Mouse (Mus musculus) erythroblast, adult 5-6 weeks (primary cell): Measurements from ENCODE around the gene Ubl3. TPM values are rescaled to one million over a fixed set of nuclear protein-coding genes. Genes with fewer than 3 reads are reported as not detected.

ENCODE experiments used
- ATAC-seq: replicated peaks from 2 replicates; pipeline ENCODE4 v1.8.0; 2016; ENCODE audit warnings: moderate number of reproducible peaks, mild to moderate bottlenecking, moderate TSS enrichment, inconsistent platforms; ENCODE audit not compliant: poor library complexity, low FRiP score, severe bottlenecking
- total RNA-seq, 2 experiments: library from RNA; stranded (forward) in 1 of 2; stranded (reverse) in 1 of 2; fragments of 150-400 nt in 1 of 2; fragments of 200-764, 138-1000 nt in 1 of 2; gene quantifications; 2 replicates each; pipeline versions ENCODE4 v1.2.3 to v1.2.4; 2015 to 2017; ENCODE audit warnings: low replicate concordance in 2 of 2

Ubl3 gene
- total RNA-seq, 2 experiments from 2014 or later, result 12.9 to 21.5 TPM

DNA sequence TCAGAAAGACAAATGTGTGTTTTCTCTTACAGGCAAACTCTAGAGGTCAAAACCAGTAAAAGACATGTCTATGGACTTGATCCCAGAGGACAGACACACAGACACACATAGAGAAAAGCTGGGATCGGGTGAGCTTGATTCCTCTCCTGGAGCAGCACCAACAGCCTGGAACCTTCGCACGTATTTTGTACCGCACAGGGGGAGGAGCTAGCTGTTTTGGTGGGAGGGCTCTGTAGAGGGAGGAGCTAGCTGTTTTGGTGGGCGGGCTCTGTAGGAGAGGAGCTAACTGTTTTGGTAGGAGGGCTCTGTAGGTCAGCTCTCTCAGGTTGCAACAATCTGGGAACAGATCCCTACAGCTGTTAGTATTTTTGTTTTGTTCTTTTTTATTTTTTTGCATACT lies 58.3 kb downstream of the Ubl3 start:
- no peak for ATAC-seq

DNA sequence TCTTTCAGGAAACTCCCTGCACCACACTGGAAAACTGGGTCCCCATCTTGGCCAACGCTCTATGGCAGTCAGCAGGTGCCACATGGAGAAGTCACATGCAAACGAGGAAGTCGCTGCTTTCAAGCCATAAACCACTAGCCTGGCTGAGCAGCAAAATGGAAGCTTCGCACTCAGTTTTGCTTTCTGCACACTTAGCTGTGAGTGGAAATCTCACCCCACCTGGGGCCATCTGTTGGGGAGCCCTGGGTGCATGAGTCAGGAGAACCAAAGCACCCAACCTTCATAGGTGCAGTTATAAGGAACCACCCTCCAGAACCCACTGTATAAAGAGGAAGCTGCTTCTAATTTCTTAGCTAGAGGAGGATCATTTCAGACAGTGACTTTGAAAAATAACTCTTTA lies 59.6 kb downstream of the Ubl3 start:
- no peak for ATAC-seq

GRCm38 (mm10) chr5:148490391-148490790 lies 62.2 kb downstream of the Ubl3 start:
- no peak for ATAC-seq

DNA sequence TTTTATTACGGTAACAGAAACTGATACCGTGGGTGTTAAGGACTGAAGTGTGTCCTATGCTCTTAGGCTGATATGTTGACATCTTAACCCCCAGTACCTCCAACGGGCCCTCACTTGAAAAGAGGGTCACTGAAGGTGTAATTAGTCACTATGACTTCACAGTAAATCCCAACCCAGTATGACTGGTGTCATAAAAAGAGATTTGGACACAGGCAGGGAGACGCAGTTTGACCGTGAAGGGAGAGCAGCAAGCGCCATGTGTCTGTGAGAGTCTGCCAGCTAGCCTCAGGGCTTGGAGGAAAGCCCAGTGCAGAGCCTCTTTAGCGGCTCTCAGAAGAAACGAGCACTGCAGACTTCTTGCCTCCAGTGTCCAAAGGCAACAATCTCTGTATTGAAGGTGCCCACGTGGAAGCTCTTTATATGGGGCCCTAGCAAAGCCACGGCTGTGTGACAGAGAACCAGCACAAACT lies 62.8 kb downstream of the Ubl3 start:
- no peak for ATAC-seq

DNA sequence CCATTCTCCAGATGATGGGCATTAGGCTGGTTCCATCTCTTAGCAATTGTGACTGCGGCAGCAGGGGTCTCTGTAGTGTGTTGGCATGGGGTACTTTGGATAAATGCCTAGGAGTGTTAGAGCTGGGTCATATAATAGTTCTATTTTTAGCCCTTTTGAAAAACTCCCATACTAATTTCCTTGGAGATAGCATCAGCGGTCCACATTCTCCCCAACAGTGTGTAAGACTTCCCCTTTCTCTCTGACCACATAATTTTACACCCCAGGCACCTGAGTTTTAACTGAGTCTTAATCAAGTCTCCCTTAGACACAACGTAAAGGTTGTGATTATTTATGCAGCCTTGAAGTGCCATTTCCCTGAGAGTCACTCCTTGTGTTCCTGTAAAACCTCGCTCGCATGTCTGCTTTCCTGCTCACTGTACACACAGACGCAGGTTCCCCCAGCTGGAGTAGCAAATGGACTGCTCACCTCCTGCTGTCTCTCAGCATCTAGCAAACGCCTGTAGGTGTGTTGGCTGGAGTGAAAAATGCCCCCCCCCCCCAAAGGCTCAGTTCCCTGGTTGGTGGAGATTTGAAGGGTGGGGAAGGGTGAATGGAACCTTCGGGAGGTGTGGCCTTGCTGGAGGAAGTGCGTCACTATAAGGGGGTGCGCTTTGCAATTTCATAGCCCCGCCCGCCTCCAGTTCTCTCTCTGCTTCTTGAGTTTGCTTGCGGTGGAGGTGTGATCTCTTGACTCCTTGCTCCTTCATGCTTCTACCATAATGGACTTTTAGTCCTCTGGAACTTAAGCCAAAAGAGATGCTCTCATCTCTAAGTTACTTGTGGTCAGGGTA lies 63.5 kb downstream of the Ubl3 start:
- ATAC-seq, result no peak

- ATAC-seq, result no peak
These were observed 66.4 kb downstream of the Ubl3 start for GRCm38 (mm10) chr5:148486202-148486601.

GRCm38 (mm10) chr5:148481745-148482144 lies 70.8 kb downstream of the Ubl3 start:
- no peak for ATAC-seq

DNA sequence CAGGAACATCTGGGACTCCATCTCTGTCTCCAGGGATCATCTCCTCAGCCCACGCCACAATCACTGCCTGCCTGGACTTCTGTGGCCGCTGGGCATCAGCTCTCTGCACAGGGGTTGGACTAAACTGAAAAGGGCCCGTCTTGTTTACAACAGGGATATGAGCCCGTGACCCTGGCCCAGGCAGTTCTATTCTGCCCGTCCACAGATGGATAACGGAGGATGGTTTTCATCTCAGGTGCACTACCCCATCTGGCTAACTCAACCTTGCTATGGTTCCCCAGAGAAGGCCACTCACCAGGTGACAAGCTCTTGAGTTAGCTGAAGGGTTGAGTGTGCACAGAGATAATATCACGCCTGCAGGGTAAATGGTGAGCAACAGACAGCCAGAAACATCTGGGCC lies 78.2 kb downstream of the Ubl3 start:
- no peak for ATAC-seq

GRCm38 (mm10) chr5:148468626-148469441 lies 83.8 kb downstream of the Ubl3 start:
- no peak for ATAC-seq

GRCm38 (mm10) chr5:148466933-148467607 lies 85.5 kb downstream of the Ubl3 start:
- ATAC-seq, result no peak

DNA sequence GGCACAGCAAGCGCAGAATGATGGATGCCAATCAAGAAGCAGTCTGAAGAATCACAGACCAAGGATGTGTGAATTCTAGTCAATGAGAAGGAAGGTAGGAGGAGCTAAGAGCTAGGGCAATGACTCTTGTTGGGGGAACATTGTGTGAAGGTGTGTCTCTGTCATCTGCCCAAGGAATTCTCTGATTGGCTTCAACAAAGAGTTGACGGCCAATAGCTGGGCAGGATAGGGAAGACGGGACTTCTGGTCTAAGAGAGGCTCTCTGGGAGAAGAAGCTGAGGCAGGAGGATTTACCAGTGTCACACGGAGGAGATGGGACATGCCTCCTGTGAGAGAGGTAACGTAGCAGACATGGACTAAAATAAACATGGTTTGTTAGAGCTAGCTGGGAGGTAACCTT lies 86.5 kb downstream of the Ubl3 start:
- ATAC-seq, result no peak

DNA sequence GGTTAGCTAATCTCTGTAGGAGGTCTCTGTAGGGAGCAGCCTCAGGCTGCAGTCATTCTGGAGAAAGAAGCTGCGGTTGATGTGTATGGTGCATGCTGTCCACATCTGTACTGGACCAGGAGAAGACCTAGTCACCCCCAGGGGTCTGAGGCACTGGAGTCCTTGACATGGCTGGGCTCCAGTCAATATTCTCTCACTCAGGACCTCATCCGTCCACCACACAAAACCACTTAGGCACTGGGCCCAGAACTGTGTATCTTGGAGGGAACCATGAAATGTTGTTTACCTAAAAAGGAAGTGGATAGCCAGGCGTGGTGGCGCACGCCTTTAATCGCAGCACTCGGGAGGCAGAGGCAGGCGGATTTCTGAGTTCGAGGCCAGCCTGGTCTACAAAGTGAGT lies 87.5 kb downstream of the Ubl3 start:
- ATAC-seq, result no peak

DNA sequence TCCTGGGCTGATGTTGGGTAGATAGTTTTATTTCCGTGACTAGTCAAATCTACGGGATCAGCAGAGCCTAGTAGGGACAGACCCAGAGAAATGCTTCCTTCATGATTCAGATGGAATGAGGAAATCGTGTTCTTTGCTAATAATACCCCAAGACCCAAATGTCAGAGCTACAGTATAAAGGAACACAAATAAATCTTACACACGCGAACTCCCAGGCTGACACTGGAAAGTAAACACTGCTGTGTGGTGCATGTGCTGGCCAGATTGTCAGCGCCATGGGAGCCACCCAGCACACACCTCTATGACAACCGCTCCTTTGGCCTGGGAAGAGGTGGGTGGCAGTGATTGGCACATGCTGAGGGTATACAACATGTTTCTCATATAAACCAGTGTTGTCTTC lies 88.1 kb downstream of the Ubl3 start:
- ATAC-seq, result no peak

- ATAC-seq, result no peak
These were observed 88.8 kb downstream of the Ubl3 start for GRCm38 (mm10) chr5:148463783-148464294.

Other genes with a start within 250 kb of the Ubl3 start
- 12.1 and 17.1 TPM in 2 replicates for gene Slc7a1, start 152.9 kb downstream of the Ubl3 start, total RNA-seq (2015; ENCODE audit: low replicate concordance)
- gene Slc7a1, start 152.9 kb downstream of the Ubl3 start, total RNA-seq (2017; ENCODE audit: low replicate concordance), result 12.3 and 17.8 TPM in 2 replicates